Mouse (Mus musculus): ENCODE data around the gene Ablim1.

DNA sequence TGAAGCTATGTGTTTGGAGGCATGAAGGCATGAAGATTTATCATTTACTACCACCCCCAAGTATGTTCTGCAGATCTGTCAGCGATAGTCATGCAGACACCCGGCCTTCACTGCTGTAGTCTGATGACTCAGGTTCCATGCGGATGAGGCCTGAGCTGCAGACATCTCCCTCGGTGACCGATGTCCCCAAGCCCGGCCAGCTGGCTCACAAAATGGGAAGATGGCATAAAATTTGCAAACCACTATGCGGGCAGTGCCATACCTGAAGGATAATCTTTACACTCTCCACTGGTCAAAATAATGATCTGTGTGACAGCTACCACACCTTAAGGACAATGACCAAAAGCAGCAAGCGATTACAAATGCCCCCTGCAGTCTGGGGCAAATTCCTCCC, 113.6 kb downstream of the Ablim1 start:
- no peak for TF ChIP-seq POLR2A (IDR thresholded peaks at IDR 0.05; ENCODE audit: extremely low read depth, insufficient read depth, low read length)
- TF ChIP-seq CTCF (IDR thresholded peaks at IDR 0.05; ENCODE audit: low read depth, low read length) = no peak

Measured in liver, adult 2 months (tissue).